In the genomic region with DNA sequence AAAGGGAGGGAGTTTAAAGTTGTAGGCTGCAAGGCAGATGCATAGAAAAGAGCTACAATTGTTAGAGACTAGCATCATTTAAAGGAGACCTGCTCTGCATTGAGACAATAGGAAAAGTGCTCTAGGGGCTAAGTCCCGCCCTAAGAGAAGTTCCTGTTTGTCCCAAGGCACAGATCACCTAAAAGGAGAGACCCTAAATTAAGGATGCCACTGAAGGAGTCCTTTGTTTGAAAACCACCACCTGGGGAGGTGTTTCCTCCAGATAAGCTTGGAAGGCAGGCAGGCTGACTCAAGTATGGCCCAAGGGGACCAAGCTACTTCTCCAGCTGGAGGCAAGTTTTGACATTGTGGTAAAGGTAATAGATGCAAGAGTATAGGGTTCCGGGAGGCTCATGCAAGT, we compare ENCODE assay signal across 16 mouse cellular contexts. TPM values are rescaled to one million over a fixed set of nuclear protein-coding genes. Genes with fewer than 3 reads are reported as not detected.
"Had no signal": no experiment of that assay in that cellular context is flagged by ENCODE, and none has a peak within 500 bp of the region (broad histone marks: within the 10 kb centered on the region; RNA-seq: fewer than 3 reads in every experiment).

No protein-coding gene starts in this region.

- H3K4me3 ChIP-seq: left cerebral cortex, adult 2 months; limb, embryonic 12.5 days; midbrain, embryonic 13.5 days; myocyte; neural tube, embryonic 15.5 days had no signal

- ATAC-seq: midbrain, embryonic 13.5 days had no signal

- H3K4me2 ChIP-seq: limb, embryonic 12.5 days; midbrain, embryonic 13.5 days; neural tube, embryonic 15.5 days had no signal

- H3K9ac ChIP-seq: limb, embryonic 12.5 days; liver, embryonic 14.5 days; midbrain, embryonic 13.5 days; neural tube, embryonic 15.5 days had no signal

- H3K27me3 ChIP-seq: limb, embryonic 12.5 days; midbrain, embryonic 13.5 days; neural tube, embryonic 15.5 days had no signal

- H3K36me3 ChIP-seq: limb, embryonic 12.5 days; midbrain, embryonic 13.5 days had no signal

- DNase-seq: kidney, postnatal 25 days; lung, adult 18-20 months; right cerebral cortex, adult 18-20 months; right cerebral cortex, postnatal 25 days; thymus, postnatal 36 days had no signal

- H3K27ac ChIP-seq: left cerebral cortex, adult 2 months; liver, embryonic 14.5 days; midbrain, embryonic 13.5 days; neural tube, embryonic 15.5 days had no signal

- H3K9me3 ChIP-seq: limb, embryonic 12.5 days; midbrain, embryonic 13.5 days; neural tube, embryonic 15.5 days had no signal

RNA-seq across cellular contexts. Expression of a gene that starts 42.0 kb away (rescaled TPM):
- total RNA-seq: layer of hippocampus, postnatal 25 days; left cerebral cortex, adult 2 months; left cerebral cortex, postnatal 14 days; megakaryocyte-erythroid progenitor cell, adult 5-6 weeks had no signal
- polyA plus RNA-seq: limb, embryonic 12.5 days; lung, embryonic 16.5 days; neural tube, embryonic 11.5 days; neural tube, embryonic 15.5 days had no signal
